Mouse (Mus musculus): ENCODE results near the gene Olfr1396.

Gene Olfr1396

DNA sequence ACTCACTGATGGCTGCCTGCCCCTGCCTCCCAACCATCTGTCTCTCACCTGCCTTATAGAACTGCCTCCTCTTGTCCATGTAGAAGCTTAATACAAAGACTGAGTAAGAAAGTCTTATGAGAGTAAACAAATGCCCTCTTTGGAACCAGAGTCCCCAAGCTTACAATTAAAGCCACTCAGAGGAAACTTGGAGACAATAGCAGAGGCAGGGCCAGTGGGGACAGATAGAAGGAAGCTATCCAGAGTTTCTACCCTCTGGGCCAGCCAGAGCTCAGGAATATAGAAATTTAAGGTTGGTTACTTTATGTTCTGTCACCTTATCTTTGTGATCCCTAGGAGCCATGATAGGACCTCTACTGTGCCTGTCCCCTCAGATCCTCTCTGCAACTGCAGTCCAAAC lies at the start of gene Olfr1396:
TSS of gene Olfr1396 (minus strand) at position 101 of the 400 bp plus-strand sequence.
- DNase-seq (ENCODE audit: low spot score in 2 of 2) = no peak

DNA sequence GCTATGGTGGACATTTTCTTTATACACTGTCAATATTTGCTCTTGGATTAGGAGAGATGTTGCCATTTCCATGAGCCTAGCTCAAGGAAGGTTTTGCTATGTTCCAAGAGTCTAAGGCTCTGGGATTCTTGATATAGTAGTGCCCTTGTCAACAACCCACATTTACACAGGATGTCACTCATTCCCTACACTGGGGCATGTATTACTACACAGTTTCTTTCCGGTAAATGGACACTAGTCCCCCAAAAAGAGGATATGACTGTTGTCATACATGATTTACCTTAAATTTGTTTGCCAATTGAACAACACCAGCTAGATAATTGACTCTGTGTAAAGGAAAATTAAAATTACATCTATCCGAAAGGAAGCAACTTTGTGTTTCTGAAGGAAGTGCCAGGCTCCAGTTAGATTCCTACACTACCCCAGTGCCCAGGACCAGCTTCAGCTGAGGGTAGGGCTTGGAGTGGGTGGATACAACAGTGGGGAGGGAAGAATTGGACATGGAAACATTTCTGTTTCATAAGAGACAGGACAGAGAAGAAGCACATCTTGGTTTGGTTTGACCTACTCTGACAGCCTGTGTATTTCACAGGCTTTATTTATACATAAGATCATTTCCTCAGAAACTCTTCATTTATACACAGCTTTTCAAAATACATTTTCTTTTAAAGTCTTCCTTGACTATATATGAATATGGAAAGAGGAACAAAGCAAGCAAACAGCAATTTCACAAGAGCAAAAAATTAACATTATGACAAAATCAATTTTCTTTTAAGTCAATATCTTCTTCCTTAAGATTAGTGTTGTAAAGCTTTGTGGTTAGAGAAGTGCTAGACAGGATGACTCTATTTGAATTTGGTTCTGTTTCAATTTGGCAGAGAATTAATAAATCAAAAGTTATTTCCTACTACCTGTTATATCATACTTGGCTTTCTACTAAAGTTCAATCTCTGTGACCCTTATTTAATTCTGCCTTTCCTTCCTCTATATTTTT lies 42.4 kb upstream of the Olfr1396 start:
- no peak for DNase-seq (ENCODE audit: low spot score in 2 of 2)

DNA sequence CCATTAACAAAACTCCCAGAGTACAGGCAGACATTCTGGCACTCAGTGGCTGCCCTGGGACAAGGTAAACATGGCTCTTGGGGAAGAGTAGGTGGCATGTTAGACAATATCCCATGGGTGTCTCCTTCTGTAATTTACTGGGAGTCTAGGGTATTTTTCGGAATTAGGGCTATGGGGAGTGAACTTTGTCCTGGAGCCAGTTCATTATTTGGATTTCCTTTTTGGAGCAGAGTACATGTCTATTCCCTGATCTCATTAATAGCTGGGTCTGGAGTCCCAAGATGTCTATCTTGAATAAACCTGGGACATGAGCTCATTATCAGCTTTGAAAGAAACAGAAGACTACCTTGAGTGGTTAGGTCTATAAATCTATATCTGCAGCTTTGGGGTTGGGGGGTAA lies 39.4 kb upstream of the Olfr1396 start, which contains the start of gene Olfr1394:
TSS of gene Olfr1394 (plus strand) at position 301 of the 400 bp plus-strand sequence.
- no peak for DNase-seq (ENCODE audit: low spot score in 2 of 2)

DNA sequence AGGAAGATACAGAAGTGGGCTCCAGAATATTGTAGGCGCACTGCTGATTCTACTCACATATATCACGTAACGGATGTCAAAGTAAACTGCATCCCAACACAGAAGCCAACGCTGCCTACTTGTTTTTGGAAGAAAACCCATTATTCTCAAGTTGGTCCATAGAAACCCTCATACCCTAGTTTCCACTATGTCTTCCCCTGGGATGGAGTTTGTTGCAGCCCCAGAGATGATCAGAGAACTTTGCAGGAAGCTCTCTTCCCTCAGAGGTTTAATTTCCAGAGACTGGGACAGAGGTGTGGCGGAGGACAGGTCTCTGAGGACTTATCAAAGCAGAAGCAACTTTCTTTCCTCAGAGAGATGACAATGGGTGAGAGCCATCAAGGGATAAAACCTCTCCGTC lies 27.3 kb upstream of the Olfr1396 start, which contains the start of gene Olfr1395:
TSS of gene Olfr1395 (plus strand) at position 301 of the 400 bp plus-strand sequence.
- DNase-seq (ENCODE audit: low spot score in 2 of 2) = no peak

DNA sequence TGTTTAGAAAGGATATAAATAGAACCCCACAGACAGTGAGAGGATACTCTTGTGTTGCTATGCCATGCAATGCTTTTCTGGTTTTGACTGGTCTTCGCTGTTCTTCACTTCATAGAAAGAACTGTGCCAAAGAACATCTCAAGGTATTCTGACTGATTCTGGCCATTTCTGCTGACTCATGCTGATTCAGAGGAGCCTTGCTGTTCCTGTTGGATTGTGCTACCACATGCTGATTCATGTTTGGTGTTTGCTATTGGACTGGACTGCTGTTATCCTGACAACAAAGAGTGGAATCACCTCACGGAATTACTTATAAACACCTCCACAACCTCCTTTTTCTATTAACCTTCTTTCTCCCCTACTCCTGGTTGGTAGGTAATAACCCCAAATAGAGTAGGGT lies 9.5 kb upstream of the Olfr1396 start:
- no peak for DNase-seq (ENCODE audit: low spot score in 2 of 2)

DNA sequence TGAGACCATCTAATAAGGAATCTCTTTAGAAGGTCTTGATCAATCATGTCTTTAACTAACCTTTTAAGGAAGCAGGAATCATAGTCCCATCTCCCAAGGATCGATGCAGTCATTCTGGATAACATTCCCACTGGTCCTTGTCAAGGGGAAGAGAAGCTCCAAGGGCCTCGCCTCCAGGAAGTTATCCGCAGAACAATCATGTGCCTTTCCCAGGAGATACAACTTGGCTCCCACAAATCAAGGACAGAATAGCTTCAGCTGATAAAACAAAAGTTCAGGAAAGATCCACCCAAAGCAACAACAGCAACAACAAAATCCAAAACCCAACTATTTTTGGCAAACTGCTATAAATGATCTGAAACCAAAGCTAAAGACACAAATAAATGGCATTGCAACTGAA lies 5.0 kb upstream of the Olfr1396 start:
- no peak for DNase-seq (ENCODE audit: low spot score in 2 of 2)

DNA sequence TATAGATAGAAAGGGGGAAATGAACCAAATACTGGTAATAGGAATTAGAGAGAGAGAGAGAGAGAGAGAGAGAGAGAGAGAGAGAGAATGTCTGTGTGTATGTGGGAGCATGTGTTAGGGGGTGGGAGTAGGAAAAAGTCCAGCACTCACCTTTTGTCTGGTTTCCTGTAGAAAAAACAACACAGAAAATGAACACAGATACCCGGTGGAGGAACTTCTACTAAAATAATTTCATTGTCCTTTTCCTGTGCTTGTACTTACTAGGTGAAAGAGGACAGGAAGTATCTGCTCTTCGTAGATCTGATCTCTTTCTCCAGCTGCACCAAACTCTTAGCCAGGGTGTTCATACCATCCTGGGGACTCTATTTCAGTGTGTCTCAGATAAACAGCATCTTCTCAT lies 516 bp downstream of the Olfr1396 start:
- DNase-seq (ENCODE audit: low spot score in 2 of 2) = no peak

DNA sequence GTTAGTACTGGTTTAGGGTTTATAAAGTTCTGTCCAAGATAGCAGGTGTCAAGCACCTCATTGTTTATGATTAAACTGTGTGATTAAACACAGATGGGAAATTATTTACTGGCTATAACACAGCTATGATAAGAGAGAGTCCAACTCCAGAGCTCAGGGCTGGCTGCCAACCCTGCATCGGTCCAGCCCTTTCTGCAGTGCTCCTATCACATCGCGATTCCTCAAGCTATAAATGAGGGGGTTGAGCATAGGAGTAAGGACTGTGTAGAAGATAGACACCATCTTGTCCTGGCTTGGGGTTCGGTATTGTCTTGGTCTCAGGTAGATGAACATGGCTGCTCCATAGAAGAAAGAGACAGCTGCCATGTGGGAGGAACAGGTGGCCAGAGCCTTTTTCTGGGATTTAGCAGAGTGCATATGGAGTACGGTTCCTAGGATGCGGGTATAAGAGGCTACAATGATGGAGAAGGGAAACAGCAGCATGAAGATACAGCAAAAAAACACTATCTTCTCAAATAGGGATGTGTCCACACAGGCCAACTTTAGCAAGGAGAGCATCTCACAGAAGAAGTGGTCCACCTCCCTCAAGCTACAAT lies 2.0 kb downstream of the Olfr1396 start:
- DNase-seq (ENCODE audit: low spot score in 2 of 2) = peak; percentile 30 to 56

DNA sequence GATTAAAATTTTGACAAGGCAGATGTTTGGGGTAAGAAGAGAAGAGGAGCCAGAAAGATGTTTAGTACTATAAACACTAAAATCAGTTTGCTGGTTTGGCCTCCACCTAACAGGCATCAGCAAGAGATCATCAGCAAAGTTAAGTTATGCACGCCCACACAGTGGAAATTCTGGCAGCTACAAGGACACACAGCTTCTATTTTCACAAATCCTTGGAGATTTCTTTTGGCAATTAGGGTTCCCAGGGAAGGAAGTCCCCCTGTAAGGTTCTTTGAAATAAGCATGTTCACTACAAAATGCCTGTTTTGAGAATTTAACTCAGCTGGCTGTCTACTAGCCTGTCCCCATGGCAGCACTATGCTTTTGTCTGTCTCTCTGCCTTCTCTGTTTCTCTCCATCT lies 3.7 kb downstream of the Olfr1396 start:
- DNase-seq (ENCODE audit: low spot score in 2 of 2) = peak in 1 of 2 experiments; percentile 16

DNA sequence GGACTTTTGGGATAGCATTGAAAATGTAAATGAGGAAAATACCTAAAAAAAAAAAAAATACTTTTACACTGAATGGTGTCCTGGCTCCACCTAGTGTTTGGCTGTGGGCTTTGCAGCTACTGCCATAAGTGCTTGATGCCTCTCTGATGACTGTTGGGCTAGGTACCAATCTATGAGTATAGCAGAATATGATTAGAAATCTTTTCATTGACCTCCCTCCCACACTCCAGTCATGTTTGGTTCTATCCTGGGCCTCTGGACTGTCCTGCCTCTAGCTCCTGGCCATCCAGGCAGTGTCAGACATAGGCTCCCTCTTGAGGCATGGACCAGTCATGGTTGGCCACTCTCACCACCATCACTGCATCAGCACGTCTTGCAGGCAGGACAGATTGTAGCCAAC lies 5.8 kb downstream of the Olfr1396 start:
- peak; percentile 50 to 54 for DNase-seq (ENCODE audit: low spot score in 2 of 2)

DNA sequence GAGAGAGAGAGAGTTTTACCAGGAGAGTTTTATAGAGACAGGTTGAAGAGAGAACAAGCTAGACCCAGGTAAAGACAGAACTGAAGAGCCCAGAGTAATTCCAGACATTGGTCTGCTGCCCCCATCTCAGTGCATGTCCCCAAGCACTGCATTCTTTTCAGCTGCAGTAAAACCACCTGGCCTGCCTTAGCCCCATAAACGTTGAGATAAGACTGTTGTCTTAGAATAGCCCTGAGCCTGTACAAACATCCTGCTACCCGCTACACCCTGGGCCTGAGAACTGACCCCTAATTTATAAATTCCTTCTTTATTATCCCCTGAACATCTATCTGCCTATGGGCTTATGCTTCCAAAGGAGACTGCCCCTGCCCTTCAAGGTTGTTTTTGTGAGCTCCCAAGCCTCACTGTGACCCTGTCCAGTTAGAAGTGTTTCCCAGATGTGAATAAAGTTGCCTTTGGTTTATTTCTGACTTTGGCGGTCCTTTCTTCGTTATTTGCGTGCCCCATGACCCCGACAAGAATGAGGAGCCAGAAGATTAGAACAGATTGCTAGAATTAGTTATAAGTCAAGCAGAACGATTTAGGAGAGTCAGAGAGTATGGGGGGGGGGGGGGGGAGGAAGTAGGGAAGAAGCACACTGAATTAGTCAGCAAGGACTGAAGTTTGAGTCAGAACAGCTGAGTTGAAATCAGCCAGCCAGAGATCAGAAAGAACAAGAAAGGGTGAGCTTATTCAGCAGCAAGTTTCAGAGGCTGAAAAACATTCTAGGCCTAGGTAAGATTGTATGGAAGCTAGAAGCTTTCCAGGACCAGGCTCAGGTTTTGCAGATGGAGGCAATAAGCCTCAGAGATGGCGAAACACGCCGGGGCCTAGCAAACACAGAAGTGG lies 6.8 kb downstream of the Olfr1396 start:
- DNase-seq (ENCODE audit: low spot score in 2 of 2) = no peak

DNA sequence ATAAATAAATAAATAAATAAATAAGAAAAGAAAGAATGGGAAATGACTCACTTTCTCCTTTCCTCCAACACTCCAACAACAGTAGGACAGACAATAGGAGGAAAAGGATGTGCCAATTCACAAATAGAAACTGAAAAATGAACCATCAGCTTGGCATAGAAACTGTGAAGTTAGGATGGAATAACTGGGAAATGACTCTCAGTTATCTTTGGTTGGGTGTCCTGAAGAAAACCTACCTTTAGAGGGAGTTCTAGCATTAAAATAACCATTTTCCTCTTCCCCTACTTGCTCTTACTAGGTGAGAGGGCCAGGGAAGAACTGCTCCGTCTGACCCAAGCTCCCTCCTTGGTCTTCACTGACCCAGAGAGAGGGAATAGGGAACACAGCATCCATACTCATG lies 8.9 kb downstream of the Olfr1396 start:
- no peak for DNase-seq (ENCODE audit: low spot score in 2 of 2)

DNA sequence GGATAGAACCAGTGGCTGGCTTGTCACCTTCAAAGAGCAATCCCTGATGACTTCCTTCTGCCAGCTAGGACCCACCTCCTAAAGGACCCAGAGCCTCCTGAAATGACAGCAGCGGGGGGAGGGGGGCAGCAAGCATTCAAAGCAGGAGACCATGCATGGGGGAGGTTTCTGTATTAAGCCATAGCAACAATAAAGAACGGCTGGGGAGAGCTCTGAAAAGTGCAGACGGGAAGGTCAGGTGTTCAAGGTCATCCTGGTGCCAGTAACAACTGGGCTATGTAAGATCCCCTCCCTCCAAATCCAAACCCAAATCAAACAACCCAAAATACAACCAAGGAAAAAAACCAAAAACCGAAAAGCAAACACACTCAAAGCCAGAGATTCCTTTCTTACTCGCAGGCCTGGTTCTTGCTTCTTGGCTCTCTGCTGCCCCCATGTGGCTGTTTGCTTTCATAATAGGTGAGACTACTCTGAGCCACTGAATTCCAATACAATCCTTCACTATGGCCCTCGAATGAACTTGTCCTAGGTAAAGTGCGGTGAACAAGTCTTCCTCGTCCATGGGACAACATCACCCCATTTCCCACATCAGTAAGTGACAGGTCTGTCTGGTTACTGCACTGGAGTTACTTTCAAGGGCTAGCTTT lies 11.5 kb downstream of the Olfr1396 start:
- peak; percentile 92 to 95 for DNase-seq (ENCODE audit: low spot score in 2 of 2)

DNA sequence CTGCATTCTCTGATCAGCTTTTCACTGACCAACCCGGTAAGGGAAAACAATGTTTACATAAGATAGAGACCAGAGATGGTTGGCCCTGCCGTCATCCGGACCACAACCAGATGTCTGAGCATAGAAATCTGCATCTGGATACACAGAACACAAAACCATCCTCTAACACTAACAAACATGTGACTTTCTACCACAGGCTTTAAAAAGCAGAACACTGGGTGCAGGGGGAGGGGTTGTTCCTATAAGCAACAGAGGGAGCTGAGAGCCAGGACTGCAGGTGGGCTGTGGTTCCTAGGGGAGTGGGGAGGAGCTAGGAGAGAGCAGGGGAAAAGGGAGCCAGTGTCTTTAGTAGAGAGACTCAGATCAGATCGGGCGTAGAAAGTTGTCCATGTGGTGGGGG lies 13.2 kb downstream of the Olfr1396 start:
- no peak for DNase-seq (ENCODE audit: low spot score in 2 of 2)

DNA sequence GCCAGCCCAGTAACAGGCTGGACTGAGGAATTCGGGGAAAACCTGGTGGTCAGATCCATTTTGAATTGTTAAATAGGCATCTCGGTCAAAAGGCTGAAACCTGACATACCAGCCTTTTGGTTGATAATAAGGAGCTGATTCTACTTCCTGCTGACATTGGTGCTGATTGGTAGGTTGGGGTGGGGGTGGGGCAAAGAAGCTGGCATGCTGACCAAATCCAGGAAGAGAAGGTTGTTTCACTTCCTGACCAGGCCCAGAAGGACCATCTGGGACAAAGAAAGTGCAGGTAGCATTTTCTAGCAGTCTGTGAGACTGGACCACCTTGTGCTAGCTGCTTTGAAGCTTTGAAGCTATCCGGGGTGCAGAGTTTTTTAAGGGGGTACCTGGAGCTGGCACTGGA lies 14.3 kb downstream of the Olfr1396 start:
- no peak for DNase-seq (ENCODE audit: low spot score in 2 of 2)

DNA sequence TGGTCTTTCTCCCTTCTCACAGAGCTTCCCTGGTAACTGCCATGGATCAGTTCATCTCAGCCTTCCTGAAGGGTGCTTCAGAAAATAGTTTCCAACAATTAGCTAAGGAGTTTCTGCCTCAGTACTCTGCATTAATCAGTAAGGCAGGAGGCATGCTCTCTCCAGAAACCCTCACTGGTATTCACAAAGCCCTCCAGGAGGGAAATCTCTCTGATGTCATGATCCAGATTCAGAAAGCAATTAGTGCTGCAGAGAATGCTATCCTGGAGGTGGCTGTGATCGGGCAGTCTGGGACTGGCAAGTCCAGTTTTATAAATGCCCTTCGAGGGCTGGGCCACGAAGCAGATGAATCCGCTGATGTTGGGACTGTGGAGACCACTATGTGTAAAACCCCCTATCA lies 19.3 kb downstream of the Olfr1396 start:
- no peak for DNase-seq (ENCODE audit: low spot score in 2 of 2)

DNA sequence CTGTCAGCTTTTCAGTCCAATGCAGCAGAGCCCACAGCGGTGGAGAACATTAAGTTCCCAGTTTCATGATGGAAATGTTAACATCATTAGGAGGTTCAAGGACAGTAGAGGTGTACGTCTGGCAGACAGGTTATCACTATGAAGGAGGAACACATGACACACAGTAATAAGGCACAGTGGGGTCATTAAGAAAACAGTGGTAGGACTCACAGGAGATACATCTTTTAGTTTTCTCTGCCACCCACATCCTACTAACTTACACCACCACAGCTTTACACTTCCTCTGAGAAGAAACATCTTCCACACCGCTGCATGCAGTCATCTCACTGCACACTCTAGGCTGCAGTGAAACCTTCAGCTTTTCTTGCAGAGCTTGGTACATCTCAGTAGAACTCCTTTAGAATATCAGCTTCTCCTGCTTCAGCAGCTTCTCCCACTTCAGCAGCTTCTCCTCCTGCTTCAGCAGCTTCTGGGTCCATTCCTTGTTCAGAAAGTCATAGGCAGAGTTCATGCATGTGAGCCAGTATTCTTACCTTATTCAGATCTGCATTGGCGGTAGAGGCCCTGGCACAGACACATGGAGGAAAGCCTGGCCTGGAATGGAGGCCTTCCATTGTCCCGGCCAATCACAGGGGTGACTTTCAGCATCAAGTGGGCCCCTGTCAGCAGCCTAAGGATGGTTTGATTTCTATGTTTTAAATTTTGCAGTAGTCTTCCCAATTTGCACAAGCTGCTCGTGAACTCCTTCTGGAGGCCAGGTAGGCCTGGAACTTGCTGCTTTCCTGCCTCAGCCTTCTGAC lies 20.6 kb downstream of the Olfr1396 start:
- no peak for DNase-seq (ENCODE audit: low spot score in 2 of 2)

DNA sequence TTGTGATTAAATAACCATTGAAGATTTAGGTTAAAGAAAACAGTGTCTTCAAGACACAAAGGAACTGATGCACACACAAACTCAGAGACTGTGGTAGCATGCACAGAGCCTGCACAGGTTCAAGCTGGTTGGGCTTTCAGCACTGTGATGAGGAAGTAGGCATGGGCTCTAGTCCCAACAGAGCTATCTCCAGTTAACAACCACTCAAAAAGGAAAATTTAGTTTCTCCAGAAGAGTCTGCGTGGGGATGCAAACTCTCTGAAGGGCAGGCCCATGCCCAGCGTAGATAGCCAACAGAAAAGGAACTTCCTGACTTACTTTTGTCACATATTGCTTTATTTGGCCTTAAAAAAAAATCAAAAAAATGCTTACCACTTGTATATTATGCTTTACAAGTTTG lies 21.9 kb downstream of the Olfr1396 start:
- no peak for DNase-seq (ENCODE audit: low spot score in 2 of 2)

DNA sequence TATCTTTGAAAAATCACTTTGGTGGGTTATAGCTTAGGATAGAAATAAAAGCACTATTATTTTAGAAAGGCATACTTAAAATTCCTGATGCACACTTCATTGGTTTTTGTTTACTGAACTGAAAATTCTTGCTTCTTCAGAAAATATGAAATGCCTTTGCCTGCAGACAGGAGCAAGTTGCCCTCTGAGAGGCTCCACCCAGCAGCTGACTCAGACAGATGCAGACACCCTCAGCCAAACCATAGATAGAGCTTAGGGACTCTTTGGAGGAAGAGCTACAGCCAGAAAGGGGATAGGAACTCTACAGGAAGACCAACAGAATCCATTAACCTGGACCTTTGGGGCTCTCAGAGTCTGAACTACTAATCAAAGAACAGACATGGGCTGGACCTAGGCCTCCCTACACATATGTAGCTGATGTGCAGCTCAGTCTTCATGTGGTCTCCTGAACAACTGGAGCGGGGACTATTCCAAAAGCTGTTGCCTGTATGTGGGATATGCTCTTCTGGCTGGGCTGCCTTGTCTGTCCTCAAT lies 22.6 kb downstream of the Olfr1396 start:
- DNase-seq (ENCODE audit: low spot score in 2 of 2) = no peak

DNA sequence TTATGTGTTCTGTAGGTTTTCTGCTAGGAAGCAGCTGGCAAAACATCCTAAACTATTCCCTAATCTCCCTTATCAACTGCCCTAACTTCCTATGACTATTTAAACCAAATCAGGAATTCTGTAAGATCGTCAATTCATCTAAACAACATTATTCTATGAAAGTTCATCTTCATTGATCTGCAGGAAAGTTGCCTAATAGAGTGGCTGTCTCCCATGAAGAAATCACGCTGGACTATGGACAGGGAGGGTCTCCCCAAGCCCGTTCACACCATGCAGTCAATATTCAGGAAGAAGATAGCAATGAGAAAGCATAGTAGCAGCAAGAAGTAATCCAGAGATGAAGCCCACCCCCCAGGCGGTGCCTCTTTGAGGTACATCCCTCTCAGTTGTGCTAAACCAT lies 23.5 kb downstream of the Olfr1396 start:
- DNase-seq (ENCODE audit: low spot score in 2 of 2) = no peak

All from right cerebral cortex, adult 2 months (tissue).